Mouse (Mus musculus) heart, postnatal 0 days (tissue): ENCODE data around the gene Gzmm.

Experiments
- CTCF ChIP-seq: IDR thresholded peaks from 2 replicates; pipeline ENCODE4 v1.5.1; 2016; ENCODE audit warnings: antibody characterized with exemption, control low read depth, low read depth
- EP300 ChIP-seq: IDR thresholded peaks from 2 replicates; pipeline ENCODE4 v1.6.1; 2016; ENCODE audit warnings: antibody characterized with exemption, low read depth

GRCm38 (mm10) chr10:79654946-79655395 lies 33.8 kb upstream of the Gzmm start:
- TF ChIP-seq CTCF (no peak), EP300 (no peak)
